Mouse (Mus musculus) layer of hippocampus, adult 9-11 months (tissue): ENCODE data around the gene Dab1.

ENCODE experiments used
- DNase-seq: peaks from one replicate; pipeline ENCODE4 v3.0.0; 2022

The Dab1 gene

DNA sequence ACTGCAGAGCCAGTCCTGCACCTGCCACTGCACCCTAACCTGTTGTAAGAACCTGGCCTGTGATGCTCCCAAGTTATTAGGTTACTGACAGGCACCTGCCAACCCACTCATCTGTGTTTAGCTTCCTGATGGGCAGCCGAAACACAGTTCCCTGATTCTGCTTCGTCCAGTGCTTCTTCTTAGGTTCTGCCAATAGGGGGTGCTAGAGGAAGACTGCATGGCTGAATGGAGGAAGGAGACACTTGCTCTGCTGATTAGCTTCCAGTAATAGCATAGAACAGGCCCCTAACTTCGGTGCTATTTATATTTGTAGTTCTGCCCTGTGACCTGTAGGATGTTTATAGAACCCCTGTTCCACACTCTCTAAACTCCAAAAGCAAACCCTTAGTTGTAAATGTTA lies 83.0 kb downstream of the Dab1 start:
- no peak for DNase-seq

DNA sequence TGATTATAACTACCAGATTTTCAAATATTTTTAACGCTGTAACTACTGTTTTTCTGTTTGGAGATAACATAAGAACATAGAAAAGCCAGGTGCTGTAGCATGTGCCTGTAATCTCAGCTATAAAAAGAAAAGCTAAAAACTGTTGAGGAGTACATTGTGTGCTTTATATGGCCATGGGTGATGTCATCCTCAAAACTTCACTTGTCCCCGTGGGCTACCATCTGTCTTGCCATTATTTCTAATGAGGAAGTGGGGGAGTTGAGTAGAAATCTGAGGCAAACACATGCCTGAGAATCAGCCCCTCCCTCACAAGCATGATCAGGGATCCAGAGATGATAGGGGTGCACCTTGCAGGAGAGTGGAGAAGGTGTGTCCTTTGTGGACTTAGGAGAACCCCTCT lies 85.3 kb downstream of the Dab1 start:
- peak; percentile 56 for DNase-seq

DNA sequence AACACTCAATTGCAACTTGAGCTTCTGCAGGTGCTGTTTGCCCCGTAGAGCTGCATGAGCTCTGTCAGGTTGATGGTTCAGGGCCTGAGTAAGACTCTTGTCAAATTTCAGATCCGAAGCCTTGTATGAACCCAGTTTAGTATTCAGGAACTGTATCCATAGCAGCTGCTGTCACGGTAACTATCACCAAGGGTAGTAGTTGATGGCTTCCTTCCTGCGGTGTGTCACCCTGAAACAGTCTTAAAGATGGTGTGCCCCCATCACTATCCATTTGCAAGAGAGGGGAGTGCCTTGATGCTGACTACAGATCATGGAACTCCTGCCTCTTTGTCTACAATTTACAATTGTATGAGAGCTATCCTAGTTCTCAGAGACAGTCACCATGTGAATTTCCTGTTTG lies 87.3 kb downstream of the Dab1 start:
- DNase-seq, result no peak

DNA sequence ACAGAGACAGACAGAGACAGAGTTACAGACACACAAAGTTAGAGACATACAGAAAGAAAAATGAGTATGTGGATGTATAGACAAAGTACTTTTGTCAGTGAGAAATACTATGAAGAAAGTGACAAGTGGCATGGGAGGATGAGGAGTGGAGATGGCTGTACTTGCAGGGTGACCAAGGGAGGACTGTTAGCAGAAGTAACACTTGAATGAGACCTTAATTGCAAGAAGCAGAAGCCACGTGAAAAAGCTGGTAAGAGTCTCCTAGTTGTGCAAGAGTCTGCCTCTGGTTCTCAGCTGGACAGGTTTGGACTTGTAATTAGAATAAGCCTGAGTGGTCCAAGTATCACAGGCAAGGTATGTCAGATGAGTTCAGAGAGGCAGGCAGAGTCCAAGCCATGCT lies 88.0 kb downstream of the Dab1 start:
- no peak for DNase-seq

DNA sequence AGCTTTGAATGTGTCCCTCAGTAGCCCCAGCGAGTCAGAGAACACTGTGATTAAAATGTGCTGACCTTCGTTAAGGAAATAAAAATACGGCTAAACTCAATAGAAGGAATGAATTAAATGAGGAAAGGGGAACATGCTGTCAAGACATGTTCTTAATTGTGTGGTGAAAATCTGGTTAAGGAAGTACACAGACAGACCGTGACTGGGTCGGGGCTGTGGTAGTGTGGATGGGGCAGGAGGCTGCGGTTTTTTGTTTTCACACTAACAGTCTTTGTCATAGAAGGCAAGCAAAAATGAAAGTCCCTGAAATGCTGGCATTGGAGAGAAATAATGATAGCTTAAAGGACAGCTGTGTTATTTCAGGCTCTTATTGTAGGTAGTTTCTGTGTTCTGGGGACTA lies 92.2 kb downstream of the Dab1 start:
- DNase-seq, result no peak

DNA sequence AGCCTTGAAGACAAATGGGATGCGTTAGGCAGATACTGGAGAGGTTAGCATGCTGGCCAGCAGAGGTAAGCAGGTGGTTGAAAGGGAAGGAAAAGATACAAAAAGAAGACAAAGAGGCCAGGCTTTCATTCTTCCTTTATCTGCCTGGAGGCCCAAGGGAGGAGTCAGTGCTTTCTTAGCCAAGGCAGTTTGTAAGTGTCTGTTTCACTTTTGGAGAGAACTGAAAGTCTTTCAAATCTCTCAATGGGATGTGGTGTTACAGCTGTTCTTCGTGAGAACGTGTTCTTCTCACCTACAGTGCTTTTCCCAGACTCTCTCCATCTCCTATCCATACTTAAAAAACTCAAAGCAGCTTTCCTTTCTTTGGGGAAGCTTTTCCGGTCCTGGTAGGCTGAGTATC lies 94.8 kb downstream of the Dab1 start:
- DNase-seq, result no peak

DNA sequence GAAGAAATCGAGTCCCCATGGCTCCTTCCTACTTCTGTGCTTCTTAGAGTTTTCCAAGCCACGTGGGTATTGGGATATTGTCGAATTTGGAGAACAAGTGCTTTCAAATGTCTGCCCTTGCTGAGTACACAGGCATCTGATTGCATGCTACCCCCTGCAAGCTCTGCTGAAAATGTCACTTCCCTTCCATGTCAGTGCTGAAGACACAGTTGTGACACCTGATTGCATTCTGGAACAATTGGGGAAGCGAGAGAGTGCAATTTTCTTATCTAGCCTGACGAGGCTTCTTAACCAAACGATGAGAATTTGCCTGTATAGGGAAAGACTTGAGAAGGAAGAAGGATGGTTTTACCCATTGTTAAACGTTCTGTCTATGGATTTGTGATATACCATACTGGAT lies 95.8 kb downstream of the Dab1 start:
- no peak for DNase-seq

DNA sequence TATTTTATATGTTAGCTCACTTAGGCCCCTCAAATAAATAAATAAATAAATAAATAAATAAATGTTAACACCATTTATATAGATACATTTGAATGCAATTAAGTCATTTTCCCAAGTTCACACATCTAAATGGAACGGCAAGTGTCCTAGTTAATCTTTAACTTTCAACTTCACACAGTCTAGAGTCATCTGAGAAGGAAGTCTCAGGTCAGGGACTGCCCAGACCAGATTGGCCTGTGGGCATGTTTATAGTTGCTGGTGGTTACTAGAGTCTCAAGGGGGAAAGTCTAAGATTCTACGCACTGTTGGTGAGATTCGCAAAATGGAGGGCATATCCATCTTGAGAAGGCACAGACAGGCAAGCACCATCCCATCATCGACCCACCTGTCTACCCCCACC lies 96.4 kb downstream of the Dab1 start:
- no peak for DNase-seq

DNA sequence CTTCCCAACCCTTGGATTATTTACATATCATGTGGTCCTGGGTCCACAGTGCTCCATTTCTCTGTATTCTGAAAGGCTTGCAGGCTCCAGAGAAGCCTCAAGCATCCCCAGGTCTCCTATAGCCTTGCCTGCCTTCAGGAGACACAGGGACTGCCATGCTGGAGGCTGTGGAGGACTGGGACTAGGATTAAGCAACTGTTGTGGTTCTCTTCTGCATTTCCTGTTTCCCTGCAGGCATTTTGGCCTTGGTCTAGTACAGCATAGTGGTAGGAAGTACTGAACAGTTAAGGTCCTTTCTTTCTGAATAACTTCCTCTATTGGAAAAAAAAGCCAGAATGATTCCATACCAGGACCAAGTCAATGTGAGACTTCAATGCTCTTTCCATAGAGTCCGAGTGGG lies 103.6 kb downstream of the Dab1 start:
- DNase-seq, result no peak

DNA sequence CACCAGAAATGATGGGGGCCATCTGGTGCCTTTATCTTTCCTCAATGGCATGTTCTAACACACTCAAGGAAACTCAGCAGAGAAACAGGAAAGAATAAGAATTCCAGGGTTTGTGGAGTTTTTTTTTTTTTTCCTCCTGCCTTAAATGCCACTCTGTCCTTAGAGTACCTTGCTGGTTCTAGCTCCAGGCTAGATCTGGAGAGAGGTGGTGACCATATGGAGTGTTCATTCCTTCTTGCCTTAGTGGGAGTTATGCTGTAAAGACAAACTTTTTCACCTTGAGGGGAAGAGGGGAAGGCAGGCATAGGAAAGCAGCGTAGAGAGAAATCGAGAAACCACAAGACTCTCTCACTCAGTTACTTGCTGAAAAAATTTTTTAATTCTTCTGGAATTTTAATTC lies 107.3 kb downstream of the Dab1 start:
- DNase-seq, result no peak

DNA sequence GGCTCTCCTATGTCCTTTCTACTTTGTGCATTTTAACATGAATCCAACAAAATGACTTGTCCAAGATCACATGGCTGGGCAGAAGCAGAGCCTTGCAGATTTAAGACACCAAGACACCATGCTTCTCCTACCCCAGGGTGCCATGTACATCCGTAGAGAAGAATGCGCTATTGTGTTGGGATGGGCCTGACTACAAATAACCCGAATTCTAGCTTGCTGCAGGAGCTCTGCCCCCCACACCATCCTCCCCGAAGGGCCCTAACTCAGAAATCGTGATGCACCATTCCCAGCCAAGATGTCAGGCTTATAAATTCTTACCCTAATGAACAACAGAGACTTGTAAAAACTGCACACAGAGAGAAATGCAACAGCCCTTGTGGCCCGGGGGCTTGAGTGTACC lies 118.0 kb downstream of the Dab1 start:
- DNase-seq, result no peak

DNA sequence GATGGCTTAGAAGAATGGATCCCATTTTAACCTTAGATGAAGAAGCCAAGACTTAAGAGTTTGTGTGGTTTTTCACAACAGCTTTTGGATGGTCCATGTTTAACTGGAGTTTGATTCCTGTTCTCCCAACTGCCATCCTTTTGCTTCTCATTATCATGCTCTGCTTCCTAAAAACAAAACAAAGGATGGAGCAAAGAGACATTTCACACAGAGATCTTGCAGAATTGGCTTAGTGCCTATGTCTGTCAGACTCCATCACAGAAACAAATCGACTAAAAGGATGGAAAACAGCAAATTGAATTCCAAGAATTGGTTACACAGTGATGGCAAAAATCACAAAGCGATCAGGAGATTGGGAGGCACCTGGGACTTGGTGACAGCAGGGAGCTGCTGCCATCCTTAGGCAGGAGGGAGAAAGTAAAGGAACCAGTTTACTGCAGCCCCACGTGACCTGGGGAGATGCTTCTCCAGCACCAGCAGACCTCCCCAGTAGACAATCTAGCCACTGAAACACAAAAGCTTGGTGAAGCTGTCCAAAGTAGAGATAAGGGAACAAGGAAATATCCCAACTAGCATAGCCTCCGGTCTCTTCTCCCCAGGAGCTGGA lies 132.2 kb downstream of the Dab1 start:
- DNase-seq, result no peak

DNA sequence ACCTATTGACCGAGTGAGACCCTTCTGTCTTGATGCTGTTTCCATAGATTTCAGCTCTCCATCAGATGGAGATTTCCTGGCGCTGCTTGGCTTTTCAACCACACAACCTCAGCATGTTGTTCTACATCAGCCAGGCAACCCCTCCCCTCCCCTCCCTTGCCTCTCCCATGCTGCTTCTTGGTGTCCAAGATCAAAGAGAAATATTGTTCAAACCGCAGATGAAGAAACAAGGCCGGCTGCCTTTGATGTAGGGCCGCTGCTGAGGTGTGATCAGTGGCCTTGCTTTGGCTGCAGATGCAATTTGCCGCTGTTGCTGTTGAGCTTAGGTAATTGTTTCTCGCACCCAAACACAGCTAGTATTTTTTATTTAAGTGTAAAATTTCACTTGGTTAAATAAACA lies 135.4 kb downstream of the Dab1 start:
- no peak for DNase-seq

DNA sequence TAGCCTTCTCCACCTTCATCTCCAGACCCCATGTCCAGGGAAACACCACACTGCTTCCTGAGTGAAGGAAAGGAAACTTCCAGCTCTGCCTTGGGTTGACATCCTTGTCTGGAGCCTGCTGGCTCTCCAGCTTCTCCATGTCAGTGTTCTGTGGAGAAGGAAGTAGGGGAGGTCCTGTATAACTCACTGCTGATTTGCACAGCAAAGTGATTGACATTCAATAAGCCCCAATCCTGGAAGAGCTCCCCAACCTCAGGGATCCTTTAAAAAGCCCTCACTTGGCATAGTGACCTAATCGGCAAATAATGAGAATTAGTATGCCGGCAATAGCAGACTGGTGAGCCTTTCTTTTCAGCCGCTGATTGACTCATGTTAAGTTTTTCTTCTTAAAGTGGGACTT lies 138.1 kb downstream of the Dab1 start:
- no peak for DNase-seq

DNA sequence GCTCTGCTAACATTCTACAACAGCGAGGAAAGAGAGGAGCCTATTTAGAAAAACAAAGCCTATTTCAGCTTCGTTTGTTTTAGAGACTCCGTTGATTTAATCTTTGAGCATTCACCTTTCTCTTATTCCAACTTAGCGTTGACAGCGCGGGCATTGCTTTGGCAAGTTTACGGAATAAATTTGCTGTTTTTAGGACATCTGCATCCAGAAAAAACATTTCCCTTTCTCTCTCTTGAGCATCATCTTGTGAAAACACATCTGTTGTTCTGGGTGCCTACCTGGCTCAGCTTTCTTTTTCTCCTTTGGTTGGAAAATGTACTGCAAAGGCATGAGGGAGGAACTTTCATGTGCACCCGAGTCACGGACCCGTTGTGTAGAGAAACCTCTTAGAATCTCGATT lies 143.3 kb downstream of the Dab1 start:
- peak; percentile 14 for DNase-seq

DNA sequence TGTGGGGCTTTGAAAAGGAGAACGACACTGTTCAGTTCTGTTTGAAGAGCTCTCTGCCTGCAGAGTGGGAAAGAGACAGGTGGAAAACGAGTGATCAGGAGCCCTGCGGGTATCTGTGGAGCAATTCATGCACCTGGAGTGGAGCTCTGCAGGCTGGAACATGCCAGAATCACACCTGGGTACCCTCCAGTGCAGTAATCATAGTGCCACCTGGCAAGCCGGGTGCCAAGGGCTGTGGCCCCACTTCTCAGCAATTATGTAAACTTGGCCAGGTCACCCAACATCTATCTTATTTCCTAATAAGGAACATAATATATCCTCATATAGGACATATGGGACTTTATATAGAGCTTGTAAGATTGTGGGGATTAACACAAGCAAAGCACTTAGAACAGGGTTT lies 156.6 kb downstream of the Dab1 start:
- DNase-seq, result no peak

DNA sequence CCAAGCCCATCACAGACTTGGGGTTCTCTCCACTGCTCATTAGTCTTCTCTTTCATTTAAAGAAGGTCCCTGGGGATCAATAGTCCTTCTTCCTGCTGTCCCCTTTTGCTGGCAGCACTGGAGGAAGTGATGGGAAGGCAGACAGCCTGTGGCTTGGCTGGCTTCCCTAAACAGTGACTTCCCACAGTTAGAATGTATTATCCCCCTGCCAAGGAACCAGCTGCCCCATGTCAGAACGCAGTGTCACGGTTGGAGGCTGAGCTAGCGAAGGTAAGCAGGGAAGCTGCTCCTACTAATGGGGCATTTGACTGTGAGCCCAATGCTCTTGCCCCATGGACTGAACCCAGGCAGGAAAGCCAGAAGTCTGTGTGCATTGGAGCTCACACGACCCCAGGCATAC lies 162.2 kb downstream of the Dab1 start:
- peak; percentile 21 for DNase-seq

DNA sequence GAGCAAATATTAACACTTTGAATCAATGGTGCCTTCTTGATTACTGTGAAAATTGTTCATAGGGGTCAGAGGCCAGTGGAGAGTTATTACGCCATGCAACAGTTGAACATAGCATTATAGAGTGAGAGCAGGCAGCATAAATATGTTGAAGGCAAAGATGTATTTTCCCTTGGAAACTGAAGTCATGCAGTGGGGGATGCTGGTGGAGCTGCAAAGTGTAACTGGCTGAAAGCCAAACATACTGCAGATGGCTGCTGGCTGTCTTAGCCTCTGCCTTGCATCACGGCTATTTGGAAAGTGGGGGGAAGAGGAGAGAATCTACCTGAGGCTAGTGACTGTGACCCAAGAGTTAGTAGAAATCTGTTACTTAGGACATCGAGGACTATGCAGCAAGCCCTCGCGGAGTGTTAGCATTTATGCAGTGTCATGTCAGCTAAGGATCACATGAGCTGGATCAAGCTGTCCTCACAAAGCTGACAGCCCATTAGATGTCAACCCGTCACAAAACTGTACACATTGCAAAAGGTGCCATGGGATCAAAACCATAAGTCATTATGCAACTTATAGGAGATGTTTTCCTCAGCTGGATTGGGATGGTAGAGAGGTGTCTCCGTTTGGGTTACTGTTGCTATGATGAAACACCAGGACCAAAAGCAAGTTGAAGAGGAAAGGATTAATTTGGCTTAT lies 164.5 kb downstream of the Dab1 start:
- no peak for DNase-seq

DNA sequence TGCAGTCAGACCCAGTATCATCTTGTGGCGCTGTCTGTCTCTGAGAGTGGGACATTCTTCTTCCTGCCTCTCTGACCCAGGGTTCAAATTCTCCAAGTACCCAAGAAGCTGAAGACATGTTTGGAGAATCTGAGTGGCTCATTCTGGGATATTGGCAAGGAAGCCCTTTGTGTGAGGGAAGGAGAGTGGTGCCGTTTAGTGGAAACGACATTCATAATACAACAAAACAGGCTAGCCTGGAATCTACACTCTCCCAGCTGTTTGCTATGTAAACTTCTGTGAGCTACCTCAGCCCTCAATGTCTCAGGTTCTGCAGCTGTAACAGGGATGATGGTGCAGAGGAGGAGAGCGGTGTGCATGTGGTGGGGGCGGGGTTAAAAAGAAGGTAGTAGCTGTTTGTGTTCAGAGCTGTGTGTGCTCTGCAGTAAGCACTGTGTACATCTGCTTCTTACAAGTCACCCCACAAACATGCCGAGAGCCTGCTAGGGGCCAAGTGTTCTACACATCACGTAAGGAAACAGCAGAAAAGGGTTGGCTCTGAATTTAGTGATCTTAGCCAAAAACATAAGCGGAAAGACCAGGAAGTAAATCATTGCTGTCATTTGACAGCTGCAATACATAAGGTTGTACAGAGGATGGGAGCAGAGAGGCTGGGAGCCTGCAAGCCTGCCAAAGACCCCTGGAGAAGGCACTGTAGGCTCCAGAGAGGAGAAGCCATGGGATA lies 174.6 kb downstream of the Dab1 start:
- peak; percentile 13 for DNase-seq

DNA sequence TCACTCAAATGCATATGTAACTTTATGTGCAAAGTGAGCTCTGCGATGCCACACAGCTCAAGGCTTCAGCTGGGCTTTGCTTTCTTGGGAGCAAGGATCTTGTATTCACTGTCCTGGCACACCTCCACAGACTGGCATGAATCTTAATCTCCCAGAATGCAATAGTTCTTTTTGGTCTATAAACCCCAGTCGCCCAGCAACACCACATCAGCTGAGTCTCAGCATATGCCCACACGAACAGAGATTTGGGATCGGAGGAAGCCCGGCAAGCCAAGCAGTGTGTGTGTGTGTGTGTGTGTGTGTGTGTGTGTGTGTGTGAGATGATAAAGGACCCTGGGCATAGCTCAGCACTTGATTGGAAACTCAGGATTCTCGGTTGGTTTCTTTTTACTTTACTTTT lies 177.3 kb downstream of the Dab1 start:
- DNase-seq, result peak; percentile 23

DNA sequence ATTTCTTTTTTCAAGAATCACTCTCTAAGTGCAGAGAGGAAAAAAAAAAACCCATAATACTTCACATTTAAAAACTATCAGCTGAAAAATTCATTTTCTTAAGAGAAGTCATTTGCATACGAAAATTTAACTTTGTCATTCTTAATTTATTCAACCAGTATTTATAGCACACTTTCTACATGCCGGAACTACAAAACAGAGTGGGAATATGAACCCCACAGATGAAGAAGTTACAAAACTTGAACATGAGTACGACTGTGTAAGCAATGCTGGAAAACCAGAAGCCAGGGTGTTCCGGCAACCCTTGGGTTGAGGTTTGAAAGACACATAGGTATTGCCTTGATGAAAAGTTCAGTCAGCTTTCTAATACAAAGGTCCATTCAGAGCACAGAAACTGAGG lies 183.3 kb downstream of the Dab1 start:
- DNase-seq, result no peak

DNA sequence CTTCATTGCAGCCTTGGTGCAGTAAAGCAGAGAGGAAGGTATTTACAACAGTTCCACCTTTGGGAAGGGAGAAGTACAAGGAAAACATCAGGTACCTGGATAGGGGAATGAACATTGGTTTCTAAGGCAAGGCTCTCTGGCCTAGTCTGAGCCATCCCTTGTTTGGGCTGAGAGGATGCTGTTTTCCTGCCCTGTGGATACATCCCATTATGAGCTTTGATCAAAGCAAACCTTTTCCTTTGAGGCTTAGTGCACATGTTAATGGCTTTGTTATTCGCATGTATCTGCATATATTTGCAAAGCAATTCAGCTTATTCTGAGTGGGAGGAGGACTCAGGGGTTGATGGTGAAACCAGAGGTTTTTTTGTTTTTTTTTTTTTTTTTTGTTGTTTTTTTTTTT lies 185.3 kb downstream of the Dab1 start:
- DNase-seq, result no peak

DNA sequence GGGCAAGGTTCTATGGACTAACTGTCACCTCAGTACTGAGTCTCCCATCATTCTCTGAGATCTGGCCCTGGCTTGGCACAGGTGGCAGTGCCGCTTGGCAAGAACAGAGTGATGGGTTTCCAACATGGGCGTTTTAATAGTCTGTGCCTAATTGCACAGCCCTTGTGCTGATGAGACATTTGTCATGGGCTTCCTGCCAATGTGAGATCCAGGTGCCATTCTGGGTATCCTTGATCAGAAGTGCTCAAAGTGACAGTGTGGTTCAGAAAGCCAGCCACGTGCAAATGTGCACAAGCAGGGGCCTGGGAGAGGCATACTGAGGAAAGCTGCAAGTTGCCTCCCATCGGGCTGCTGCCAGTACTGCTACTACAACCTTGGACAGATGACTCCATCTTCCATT lies 203.5 kb downstream of the Dab1 start:
- DNase-seq, result peak; percentile 64

DNA sequence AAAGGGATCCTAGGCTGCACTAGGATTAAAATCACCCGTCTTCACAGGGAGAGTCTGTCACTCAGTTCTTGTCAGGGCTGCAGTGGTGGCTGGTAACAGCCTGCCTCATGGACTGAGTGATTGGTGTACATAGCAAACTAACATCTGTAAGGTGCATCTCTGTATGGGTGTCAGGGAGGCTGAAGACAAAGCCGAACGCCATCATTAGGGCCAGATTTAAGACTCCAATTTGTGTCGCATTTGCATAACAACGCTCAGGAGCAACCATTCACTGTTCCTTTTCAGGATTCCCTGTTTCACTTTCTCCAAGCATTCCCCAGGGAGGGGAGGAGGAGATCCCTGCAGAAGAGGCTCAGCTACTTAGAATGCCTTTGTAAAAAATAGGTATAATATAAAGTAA lies 219.2 kb downstream of the Dab1 start:
- no peak for DNase-seq

DNA sequence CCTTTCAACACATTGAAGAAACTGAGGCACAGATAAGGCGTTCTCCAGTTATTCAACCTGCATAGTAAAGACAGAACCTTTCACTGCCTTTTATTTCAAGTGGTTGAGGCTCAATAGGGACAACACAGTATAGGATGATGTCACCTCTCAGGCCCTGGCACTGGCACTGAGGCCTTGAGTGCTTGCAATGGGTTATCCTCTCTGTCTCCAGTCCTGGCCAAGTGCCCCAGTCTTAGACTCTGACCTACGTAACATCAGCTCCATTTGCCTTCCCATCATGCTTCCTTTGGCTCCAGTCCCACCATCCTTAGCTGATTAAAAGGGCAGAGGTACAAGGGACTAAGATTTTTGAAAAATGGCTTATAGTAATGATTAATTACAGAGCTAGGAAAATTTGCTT lies 220.4 kb downstream of the Dab1 start:
- DNase-seq, result no peak
